Mouse (Mus musculus) forebrain, embryonic 11.5 days (tissue): ENCODE data around the gene Tmem106a. TPM values are rescaled to one million over a fixed set of nuclear protein-coding genes. Genes with fewer than 3 reads are reported as not detected.
"Not testable (repeated sequence)": the region's sequence is repeated elsewhere in the genome, so short reads cannot be mapped to it uniquely, and the experiment has no call there.

Experiments
- ATAC-seq: fragments of 200-750 bp; cut with Nextera tagmentation; replicated peaks from 2 replicates; pipeline ENCODE4 v1.8.0; 2017; ENCODE audit warnings: moderate TSS enrichment; ENCODE audit not compliant: low FRiP score
- DNase-seq: peaks from one replicate; pipeline ENCODE4 v3.0.0-alpha.2; 2017; ENCODE audit warnings: low spot score
- H3K27ac ChIP-seq: fragments of 300-500 bp; sonication (generic); 2 replicates; pipeline ENCODE4 v1.5.1; 2014; ENCODE audit warnings: low read depth, low read length
- H3K27me3 ChIP-seq: fragments of 300-500 bp; sonication (generic); 2 replicates; pipeline ENCODE4 v1.6.1; 2014; ENCODE audit warnings: mild to moderate bottlenecking, low read length, mixed read lengths; ENCODE audit not compliant: control insufficient read depth, insufficient read depth
- H3K36me3 ChIP-seq: fragments of 300-500 bp; sonication (generic); 2 replicates; pipeline ENCODE4 v1.6.1; 2014; ENCODE audit warnings: mild to moderate bottlenecking, low read length, moderate library complexity, mixed read lengths; ENCODE audit not compliant: control insufficient read depth, insufficient read depth
- H3K4me1 ChIP-seq: fragments of 300-500 bp; sonication (generic); replicated peaks from 2 replicates; pipeline ENCODE4 v1.6.1; 2014; ENCODE audit warnings: low read length, mixed read lengths; ENCODE audit not compliant: control insufficient read depth, insufficient read depth
- H3K4me2 ChIP-seq: fragments of 300-500 bp; sonication (generic); 2 replicates; pipeline ENCODE4 v1.6.1; 2014; ENCODE audit warnings: low read depth, mild to moderate bottlenecking, low read length, moderate library complexity, mixed read lengths; ENCODE audit not compliant: severe bottlenecking
- H3K4me3 ChIP-seq: fragments of 300-500 bp; sonication (generic); 2 replicates; pipeline ENCODE4 v1.5.1; 2014; ENCODE audit warnings: low read depth, low read length
- H3K9ac ChIP-seq: fragments of 300-500 bp; sonication (generic); 2 replicates; pipeline ENCODE4 v1.6.1; 2014; ENCODE audit warnings: low read length
- H3K9me3 ChIP-seq: fragments of 300-500 bp; sonication (generic); 2 replicates; pipeline ENCODE4 v1.6.1; 2016; ENCODE audit warnings: low read length, mixed read lengths; ENCODE audit not compliant: control insufficient read depth
- WGBS: fragments of 180-500 bp; shearing (Covaris S2); extraction: QIAGEN DNeasy Blood & Tissue Kit; methylation state at CpG from one replicate; pipeline ENCODE4 v1.1.7; 2014; 5-methylcytosine and 5-hydroxymethylcytosine counted together
- polyA plus RNA-seq: library from polyadenylated mRNA; unstranded; fragments of >200 nt; fragmentation: Nextera tagmentation; extraction: Ambion mirVana; gene quantifications from 2 replicates; pipeline ENCODE4 v1.2.1, GENCODE M21; 2014

Tmem106a gene
- polyA plus RNA-seq, 1 experiment from 2014 or later = 3.0 TPM

- not testable (repeated sequence) for H3K4me2 ChIP-seq, H3K9ac ChIP-seq, H3K4me3 ChIP-seq, DNase-seq, H3K9me3 ChIP-seq, ATAC-seq, H3K36me3 ChIP-seq, H3K27me3 ChIP-seq, H3K27ac ChIP-seq, H3K4me1 ChIP-seq
- 90% methylated on average over 4 of the region's 4 CpGs for WGBS
Measured at GRCm38 (mm10) chr11:101607134-101607533, 25.1 kb downstream of the Tmem106a start.

- H3K27me3 ChIP-seq = no peaks in the 10 kb centered on the region
- H3K9me3 ChIP-seq = no peaks in the 10 kb centered on the region
- WGBS = 50% methylated on average over 11 of the region's 11 CpGs
- no peaks in the 10 kb centered on the region; the same call in none of the 2 replicates for H3K4me1 ChIP-seq
- no peak overlapping the region for H3K4me3 ChIP-seq
- H3K4me2 ChIP-seq = no peak overlapping the region
- no peaks in the 10 kb centered on the region for H3K36me3 ChIP-seq
- DNase-seq (no peak), ATAC-seq (no peak)
- no peak overlapping the region for H3K27ac ChIP-seq
- H3K9ac ChIP-seq = no peak overlapping the region
Measured at GRCm38 (mm10) chr11:101610445-101610844, 28.4 kb downstream of the Tmem106a start.

GRCm38 (mm10) chr11:101613596-101613995 is 31.6 kb downstream of the Tmem106a start:
- WGBS = 82% methylated on average over 6 of the region's 6 CpGs
- no peak overlapping the region for H3K27ac ChIP-seq
- no peak overlapping the region for H3K4me3 ChIP-seq
- H3K4me1 ChIP-seq = peaks cover 14% of the 10 kb centered on the region
- no peaks in the 10 kb centered on the region for H3K36me3 ChIP-seq
- H3K27me3 ChIP-seq = no peaks in the 10 kb centered on the region
- no peak overlapping the region for H3K4me2 ChIP-seq
- no peaks in the 10 kb centered on the region for H3K9me3 ChIP-seq
- H3K9ac ChIP-seq = no peak overlapping the region
- DNase-seq = no peak
- no peak for ATAC-seq

- DNase-seq (no peak), ATAC-seq (no peak)
- H3K4me3 ChIP-seq = no peak overlapping the region
- peaks cover 14% of the 10 kb centered on the region for H3K4me1 ChIP-seq
- H3K27me3 ChIP-seq = no peaks in the 10 kb centered on the region
- H3K9ac ChIP-seq = no peak overlapping the region
- 54% methylated on average over 4 of the region's 4 CpGs for WGBS
- no peaks in the 10 kb centered on the region for H3K36me3 ChIP-seq
- H3K27ac ChIP-seq = no peak overlapping the region
- no peaks in the 10 kb centered on the region for H3K9me3 ChIP-seq
- no peak overlapping the region for H3K4me2 ChIP-seq
Measured at GRCm38 (mm10) chr11:101614116-101614515, 32.1 kb downstream of the Tmem106a start.

GRCm38 (mm10) chr11:101615380-101615779 is 33.3 kb downstream of the Tmem106a start:
- Histone ChIP-seq H3K4me2 (no peak overlapping the region), H3K4me1 (peaks cover 14% of the 10 kb centered on the region), H3K9me3 (no peaks in the 10 kb centered on the region), H3K27ac (no peak overlapping the region), H3K27me3 (no peaks in the 10 kb centered on the region), H3K4me3 (no peak overlapping the region), H3K9ac (no peak overlapping the region), H3K36me3 (no peaks in the 10 kb centered on the region)
- ATAC-seq (no peak), DNase-seq (no peak)
- 83% methylated on average over 6 of the region's 6 CpGs for WGBS

GRCm38 (mm10) chr11:101616104-101616503 is 34.1 kb downstream of the Tmem106a start:
- Histone ChIP-seq H3K4me3 (no peak overlapping the region), H3K9ac (no peak overlapping the region), H3K27me3 (no peaks in the 10 kb centered on the region), H3K4me2 (no peak overlapping the region), H3K36me3 (no peaks in the 10 kb centered on the region), H3K27ac (no peak overlapping the region), H3K9me3 (no peaks in the 10 kb centered on the region), H3K4me1 (peaks cover 14% of the 10 kb centered on the region)
- DNase-seq = no peak
- 91% methylated on average over 8 of the region's 8 CpGs for WGBS
- no peak for ATAC-seq

GRCm38 (mm10) chr11:101616948-101617767 is 35.1 kb downstream of the Tmem106a start:
- 18% methylated on average over 18 of the region's 18 CpGs for WGBS

GRCm38 (mm10) chr11:101617849-101618248 is 35.8 kb downstream of the Tmem106a start:
- Histone ChIP-seq H3K27me3 (no peaks in the 10 kb centered on the region), H3K4me3 (peak overlapping the region; percentile 4; the same call in 1 of the 2 replicates), H3K9ac (peak overlapping the region; percentile 16; the same call in 1 of the 2 replicates), H3K4me1 (peaks cover 14% of the 10 kb centered on the region), H3K27ac (peak overlapping the region; percentile 75), H3K4me2 (peak overlapping the region; percentile 40; the same call in 1 of the 2 replicates), H3K36me3 (no peaks in the 10 kb centered on the region), H3K9me3 (no peaks in the 10 kb centered on the region)
- peak; percentile 85 for DNase-seq
- WGBS = 5% methylated on average over 8 of the region's 8 CpGs
- peak; percentile 83 for ATAC-seq

More at GRCm38 (mm10) chr11:101616948-101617767, 35.1 kb downstream of the Tmem106a start:
- H3K9ac ChIP-seq = peak overlapping the region; percentile 17; the same call in 1 of the 2 replicates
- H3K4me2 ChIP-seq = peak overlapping the region; percentile 40; the same call in 1 of the 2 replicates
- ATAC-seq (peak; percentile 48; the same call in 1 of the 2 replicates), DNase-seq (peak; percentile 63)
- H3K27me3 ChIP-seq = no peaks in the 10 kb centered on the region
- no peaks in the 10 kb centered on the region for H3K36me3 ChIP-seq
- H3K4me1 ChIP-seq = peaks cover 14% of the 10 kb centered on the region
- no peaks in the 10 kb centered on the region for H3K9me3 ChIP-seq
- no peak overlapping the region for H3K4me3 ChIP-seq
- H3K27ac ChIP-seq = peak overlapping the region; percentile 14; the same call in 1 of the 2 replicates
